Mouse (Mus musculus): Measurements from ENCODE around the gene Rfx7. TPM values are rescaled to one million over a fixed set of nuclear protein-coding genes. Genes with fewer than 3 reads are reported as not detected.

The Rfx7 gene
- total and polyA plus RNA-seq, 3 experiments = 29.2 to 145 (median 31.4) TPM

DNA sequence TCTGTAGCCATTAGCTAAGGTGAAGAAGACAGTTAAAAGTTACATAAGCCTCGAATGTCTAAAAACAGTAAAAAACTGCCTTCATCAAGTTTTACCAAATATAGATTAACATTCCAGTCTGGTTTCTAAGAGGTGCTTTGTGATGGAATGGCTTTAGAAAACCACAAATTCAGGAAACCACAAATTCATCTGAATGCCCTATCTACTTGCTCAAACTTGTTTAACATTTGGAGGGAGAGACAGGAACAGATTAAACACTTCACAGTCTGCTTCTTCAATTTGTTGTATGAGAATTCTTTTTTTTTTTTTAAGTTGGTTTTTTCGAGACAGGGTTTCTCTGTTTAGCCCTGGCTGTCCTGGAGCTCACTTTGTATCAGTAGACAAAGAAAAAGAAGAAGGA lies 117.7 kb downstream of the Rfx7 start:
- no peak for DNase-seq (ENCODE audit: low spot score)
- H3K27me3 ChIP-seq (ENCODE audit: insufficient read depth, low read length) = peaks cover 12% of the 10 kb centered on the region
- no peaks in the 10 kb centered on the region for H3K36me3 ChIP-seq (replicated peaks)
- H3K4me1 ChIP-seq (ENCODE audit: insufficient read depth, low read depth, low read length) = peaks cover 15% of the 10 kb centered on the region
- H3K9me3 ChIP-seq (replicated peaks) = no peaks in the 10 kb centered on the region
- no peak for ATAC-seq (ENCODE audit: extremely low read depth, insufficient number of reproducible peaks, low FRiP score, poor library complexity, severe bottlenecking)
- no peak overlapping the region for H3K4me3 ChIP-seq (ENCODE audit: low read depth, low read length)
- no peak for TF ChIP-seq TAL1 (conservative IDR thresholded peaks at IDR 0.05; ENCODE audit: low read depth, low read length)

GRCm38 (mm10) chr9:72652961-72653360 lies 120.9 kb downstream of the Rfx7 start:
- peaks cover 46% of the 10 kb centered on the region for H3K4me1 ChIP-seq (ENCODE audit: insufficient read depth, low read depth, low read length)
- H3K27me3 ChIP-seq (ENCODE audit: insufficient read depth, low read length) = peaks cover 9% of the 10 kb centered on the region
- H3K4me3 ChIP-seq (ENCODE audit: low read depth, low read length) = no peak overlapping the region
- no peak for ATAC-seq (ENCODE audit: extremely low read depth, insufficient number of reproducible peaks, low FRiP score, poor library complexity, severe bottlenecking)
- TF ChIP-seq GATA1 (IDR thresholded peaks at IDR 0.05; ENCODE audit: borderline replicate concordance, low read length) = no peak
- no peak for TF ChIP-seq CTCF (IDR thresholded peaks at IDR 0.05; ENCODE audit: low read depth, low read length)
- TF ChIP-seq POLR2AphosphoS5 (IDR thresholded peaks at IDR 0.05; ENCODE audit: insufficient replicate concordance, low read depth, low read length) = no peak
- no peak for TF ChIP-seq GATA2 (IDR thresholded peaks at IDR 0.05; ENCODE audit: borderline replicate concordance, low read depth, low read length)
- no peak for TF ChIP-seq TAL1 (conservative IDR thresholded peaks at IDR 0.05; ENCODE audit: low read depth, low read length)
- H3K9me3 ChIP-seq (replicated peaks) = no peaks in the 10 kb centered on the region
- no peak for DNase-seq (ENCODE audit: low spot score)
- H3K36me3 ChIP-seq (replicated peaks) = no peaks in the 10 kb centered on the region

GRCm38 (mm10) chr9:72653533-72653932 lies 121.5 kb downstream of the Rfx7 start:
- no peak for TF ChIP-seq POLR2AphosphoS5 (IDR thresholded peaks at IDR 0.05; ENCODE audit: insufficient replicate concordance, low read depth, low read length)
- TF ChIP-seq CTCF (IDR thresholded peaks at IDR 0.05; ENCODE audit: low read depth, low read length) = no peak
- TF ChIP-seq GATA1 (IDR thresholded peaks at IDR 0.05; ENCODE audit: borderline replicate concordance, low read length) = no peak
- TF ChIP-seq TAL1 (conservative IDR thresholded peaks at IDR 0.05; ENCODE audit: low read depth, low read length) = no peak
- no peak for TF ChIP-seq GATA2 (IDR thresholded peaks at IDR 0.05; ENCODE audit: borderline replicate concordance, low read depth, low read length)
- no peak for ATAC-seq (ENCODE audit: extremely low read depth, insufficient number of reproducible peaks, low FRiP score, poor library complexity, severe bottlenecking)

DNA sequence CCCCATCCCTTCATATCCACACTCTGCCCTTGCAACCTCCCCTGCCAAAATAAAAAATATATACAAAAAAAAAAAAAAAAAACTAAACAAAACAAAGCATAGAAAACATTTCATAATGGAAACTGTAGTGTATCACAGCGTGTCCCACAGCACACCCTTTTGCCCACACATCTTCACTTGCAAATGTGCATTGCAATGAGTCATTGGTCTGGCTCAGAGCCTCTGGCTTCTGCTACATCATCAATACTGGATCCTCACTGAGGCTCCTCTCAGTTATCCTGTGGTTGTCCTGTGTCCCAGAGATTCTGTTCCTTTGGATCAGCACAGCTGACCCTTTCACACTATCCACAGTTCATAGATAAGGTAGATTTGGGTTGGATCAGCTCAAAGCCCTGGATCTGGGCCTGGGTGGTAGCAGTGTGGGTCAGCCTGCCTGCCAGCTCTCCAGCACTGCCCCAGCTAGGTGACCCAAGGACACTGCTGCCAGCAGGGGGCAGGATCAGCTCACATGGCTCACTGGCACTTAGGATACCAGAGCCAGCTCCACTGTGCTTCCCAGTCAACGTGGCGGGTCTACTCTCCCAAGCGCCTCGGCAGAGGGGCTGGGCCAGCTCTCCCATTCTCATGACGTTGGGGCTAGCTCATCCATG lies 122.7 kb downstream of the Rfx7 start:
- TF ChIP-seq CTCF (IDR thresholded peaks at IDR 0.05; ENCODE audit: low read depth, low read length) (peak; percentile 61), POLR2AphosphoS5 (IDR thresholded peaks at IDR 0.05; ENCODE audit: insufficient replicate concordance, low read depth, low read length) (no peak)
- H3K4me3 ChIP-seq (ENCODE audit: low read depth, low read length) = no peak overlapping the region
- H3K27me3 ChIP-seq (ENCODE audit: insufficient read depth, low read length) = peaks cover 6% of the 10 kb centered on the region
- peak; percentile 35; the same call in 1 of the 2 replicates for ATAC-seq (ENCODE audit: extremely low read depth, insufficient number of reproducible peaks, low FRiP score, poor library complexity, severe bottlenecking)
- DNase-seq (ENCODE audit: low spot score) = no peak
- peaks cover 56% of the 10 kb centered on the region for H3K4me1 ChIP-seq (ENCODE audit: insufficient read depth, low read depth, low read length)
- no peaks in the 10 kb centered on the region for H3K36me3 ChIP-seq (replicated peaks)
- H3K9me3 ChIP-seq (replicated peaks) = no peaks in the 10 kb centered on the region

More at GRCm38 (mm10) chr9:72653533-72653932, 121.5 kb downstream of the Rfx7 start:
- H3K36me3 ChIP-seq (replicated peaks) = no peaks in the 10 kb centered on the region
- no peak overlapping the region for H3K4me3 ChIP-seq (ENCODE audit: low read depth, low read length)
- peaks cover 6% of the 10 kb centered on the region for H3K27me3 ChIP-seq (ENCODE audit: insufficient read depth, low read length)
- H3K4me1 ChIP-seq (ENCODE audit: insufficient read depth, low read depth, low read length) = peaks cover 49% of the 10 kb centered on the region
- no peak for DNase-seq (ENCODE audit: low spot score)
- H3K9me3 ChIP-seq (replicated peaks) = no peaks in the 10 kb centered on the region

DNA sequence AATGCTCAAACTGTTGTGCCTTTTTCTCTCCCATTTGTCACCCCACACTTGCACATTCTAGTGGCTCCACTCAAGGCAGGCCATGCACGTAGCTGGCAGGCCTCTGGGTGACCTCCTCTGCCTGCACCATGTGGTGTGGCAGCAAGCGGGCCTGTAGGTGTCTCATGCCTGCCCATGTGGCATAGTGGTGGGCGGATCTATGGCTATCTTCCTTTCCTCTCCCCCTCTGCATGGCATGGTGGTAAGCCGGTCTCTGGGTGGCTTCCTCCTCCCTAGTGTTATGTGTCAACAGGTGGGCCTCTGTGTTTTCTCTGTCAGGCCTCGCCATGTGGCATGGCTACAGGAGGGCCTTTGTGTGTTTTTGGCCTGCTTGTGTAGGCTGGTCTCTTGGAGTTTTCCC lies 123.6 kb downstream of the Rfx7 start:
- no peak for TF ChIP-seq GATA1 (IDR thresholded peaks at IDR 0.05; ENCODE audit: borderline replicate concordance, low read length)
- TF ChIP-seq GATA2 (IDR thresholded peaks at IDR 0.05; ENCODE audit: borderline replicate concordance, low read depth, low read length) = no peak
- no peak for TF ChIP-seq CTCF (IDR thresholded peaks at IDR 0.05; ENCODE audit: low read depth, low read length)
- no peak for TF ChIP-seq TAL1 (conservative IDR thresholded peaks at IDR 0.05; ENCODE audit: low read depth, low read length)
- no peak for DNase-seq (ENCODE audit: low spot score)
- no peak for ATAC-seq (ENCODE audit: extremely low read depth, insufficient number of reproducible peaks, low FRiP score, poor library complexity, severe bottlenecking)
- H3K36me3 ChIP-seq (replicated peaks) = no peaks in the 10 kb centered on the region
- H3K4me1 ChIP-seq (ENCODE audit: insufficient read depth, low read depth, low read length) = peaks cover 59% of the 10 kb centered on the region
- H3K9me3 ChIP-seq (replicated peaks) = no peaks in the 10 kb centered on the region
- no peak overlapping the region; the same call in 1 of the 2 replicates for H3K4me3 ChIP-seq (ENCODE audit: low read depth, low read length)
- H3K27me3 ChIP-seq (ENCODE audit: insufficient read depth, low read length) = peaks cover 6% of the 10 kb centered on the region

DNA sequence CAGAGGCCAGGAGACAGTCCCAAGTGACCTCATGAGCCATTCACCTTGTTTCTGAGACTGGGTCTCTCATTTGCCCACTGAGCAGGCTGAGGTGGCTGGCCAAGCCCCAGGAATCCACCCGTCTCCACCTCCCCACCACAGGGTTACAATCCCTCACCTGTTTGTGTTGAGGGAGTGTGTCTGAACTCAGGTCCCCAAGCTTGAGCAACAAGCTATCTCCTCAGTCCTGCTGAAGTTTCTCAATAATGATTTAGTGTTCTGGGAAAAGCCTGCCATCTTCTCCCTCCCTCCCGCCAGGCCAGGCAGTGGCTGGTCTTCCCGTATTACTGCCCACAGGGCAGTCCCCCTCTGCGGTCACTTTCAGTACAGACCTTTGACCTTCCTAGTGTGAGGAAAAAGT lies 124.5 kb downstream of the Rfx7 start:
- no peak for DNase-seq (ENCODE audit: low spot score)
- ATAC-seq (ENCODE audit: extremely low read depth, insufficient number of reproducible peaks, low FRiP score, poor library complexity, severe bottlenecking) = no peak
- H3K27me3 ChIP-seq (ENCODE audit: insufficient read depth, low read length) = peaks cover 6% of the 10 kb centered on the region
- H3K4me1 ChIP-seq (ENCODE audit: insufficient read depth, low read depth, low read length) = peaks cover 65% of the 10 kb centered on the region
- no peaks in the 10 kb centered on the region for H3K9me3 ChIP-seq (replicated peaks)
- H3K36me3 ChIP-seq (replicated peaks) = no peaks in the 10 kb centered on the region
- H3K4me3 ChIP-seq (ENCODE audit: low read depth, low read length) = no peak overlapping the region; the same call in 1 of the 2 replicates
- no peak for TF ChIP-seq POLR2AphosphoS5 (IDR thresholded peaks at IDR 0.05; ENCODE audit: insufficient replicate concordance, low read depth, low read length)
- TF ChIP-seq CTCF (IDR thresholded peaks at IDR 0.05; ENCODE audit: low read depth, low read length) = no peak
- no peak for TF ChIP-seq TAL1 (conservative IDR thresholded peaks at IDR 0.05; ENCODE audit: low read depth, low read length)
- no peak for TF ChIP-seq GATA2 (IDR thresholded peaks at IDR 0.05; ENCODE audit: borderline replicate concordance, low read depth, low read length)
- TF ChIP-seq GATA1 (IDR thresholded peaks at IDR 0.05; ENCODE audit: borderline replicate concordance, low read length) = no peak

GRCm38 (mm10) chr9:72656940-72657339 lies 124.9 kb downstream of the Rfx7 start:
- TF ChIP-seq CTCF (IDR thresholded peaks at IDR 0.05; ENCODE audit: low read depth, low read length) (no peak), GATA2 (IDR thresholded peaks at IDR 0.05; ENCODE audit: borderline replicate concordance, low read depth, low read length) (no peak), POLR2AphosphoS5 (IDR thresholded peaks at IDR 0.05; ENCODE audit: insufficient replicate concordance, low read depth, low read length) (no peak), TAL1 (conservative IDR thresholded peaks at IDR 0.05; ENCODE audit: low read depth, low read length) (no peak), GATA1 (IDR thresholded peaks at IDR 0.05; ENCODE audit: borderline replicate concordance, low read length) (no peak)
- DNase-seq (ENCODE audit: low spot score) (peak; percentile 41), ATAC-seq (ENCODE audit: extremely low read depth, insufficient number of reproducible peaks, low FRiP score, poor library complexity, severe bottlenecking) (peak; percentile 63)
- H3K36me3 ChIP-seq (replicated peaks) = no peaks in the 10 kb centered on the region
- H3K9me3 ChIP-seq (replicated peaks) = no peaks in the 10 kb centered on the region
- peaks cover 69% of the 10 kb centered on the region for H3K4me1 ChIP-seq (ENCODE audit: insufficient read depth, low read depth, low read length)
- H3K27me3 ChIP-seq (ENCODE audit: insufficient read depth, low read length) = peaks cover 6% of the 10 kb centered on the region
- peak overlapping the region; percentile 21; the same call in 1 of the 2 replicates for H3K4me3 ChIP-seq (ENCODE audit: low read depth, low read length)

Data from G1E (cell line).